In the genomic region with DNA sequence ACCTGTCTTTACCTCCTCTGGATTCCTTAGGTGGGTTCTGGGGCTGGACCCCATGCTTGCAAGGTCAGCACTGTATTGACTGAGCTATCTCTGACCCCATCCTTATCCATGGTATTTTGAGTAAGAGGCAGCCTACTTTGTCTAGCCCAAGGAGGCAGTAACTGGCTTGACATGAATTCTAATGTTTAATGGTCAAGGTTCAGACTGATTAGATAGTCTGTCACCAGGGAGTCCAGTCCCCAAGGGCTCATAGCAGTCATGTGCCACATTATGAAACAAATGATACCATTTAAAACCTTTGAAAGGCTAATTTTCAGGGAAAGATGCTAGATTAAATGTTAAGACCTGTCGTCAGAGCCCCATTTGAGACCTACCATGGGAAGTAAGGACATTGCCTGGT, we compare ENCODE assay signal across 24 mouse cellular contexts.
DNase-seq lines count a peak whose midpoint lies in the region; ATAC-seq and TF ChIP-seq lines count a peak whose summit lies in the region.
"Had no signal": no experiment of that assay in that cellular context is flagged by ENCODE, and none has a peak within 500 bp of the region (broad histone marks: within the 10 kb centered on the region; RNA-seq: fewer than 3 reads in every experiment).

No protein-coding gene starts in this region.

- DNase-seq in heart, adult 11 months = peak; percentile 53
- DNase-seq in heart, postnatal 36 days = no peak
- DNase-seq in yolk sac, embryonic 10.5 days (ENCODE audit: low spot score) = peak; percentile 15
- no peak for DNase-seq in adrenal gland, postnatal 36 days
- no peak for DNase-seq in cerebellum, postnatal 36 days
- DNase-seq: adrenal gland, adult 8-10 months; adrenal gland, postnatal 14 days; B cell, adult 2 months; cerebellum, adult 11 months; cerebellum, adult 18-20 months; cerebellum, adult 8-10 months; cerebellum, adult 9-11 months; cerebellum, postnatal 14 days had no signal

- no peaks in the 10 kb centered on the region for H3K27me3 ChIP-seq in intestine, embryonic 15.5 days (replicated peaks)
- no peaks in the 10 kb centered on the region for H3K27me3 ChIP-seq in intestine, postnatal 0 days (replicated peaks; ENCODE audit: control insufficient read depth, insufficient read depth, low read length)
- H3K27me3 ChIP-seq: CH12.LX; embryonic facial prominence, embryonic 12.5 days; forebrain, embryonic 13.5 days; forebrain, embryonic 15.5 days had no signal

- no peak overlapping the region for H3K9ac ChIP-seq in intestine, embryonic 15.5 days
- H3K9ac ChIP-seq in intestine, postnatal 0 days (ENCODE audit: low read depth, low read length) = no peak overlapping the region
- H3K9ac ChIP-seq: embryonic facial prominence, embryonic 12.5 days; forebrain, embryonic 13.5 days; forebrain, embryonic 15.5 days had no signal

- no peaks in the 10 kb centered on the region for H3K36me3 ChIP-seq in intestine, embryonic 15.5 days
- H3K36me3 ChIP-seq in intestine, postnatal 0 days (ENCODE audit: control insufficient read depth, insufficient read depth) = no peaks in the 10 kb centered on the region
- H3K36me3 ChIP-seq: embryonic facial prominence, embryonic 10.5 days; embryonic facial prominence, embryonic 12.5 days; forebrain, embryonic 15.5 days; G1E had no signal

- WGBS in intestine, embryonic 15.5 days = 73% methylated on average over 1 of the region's 1 CpGs
- WGBS in intestine, postnatal 0 days = 40% methylated on average over 1 of the region's 1 CpGs

- no peak overlapping the region for H3K4me2 ChIP-seq in intestine, embryonic 15.5 days (replicated peaks)
- no peak overlapping the region for H3K4me2 ChIP-seq in intestine, postnatal 0 days (replicated peaks; ENCODE audit: low read depth)
- H3K4me2 ChIP-seq: embryonic facial prominence, embryonic 12.5 days; forebrain, embryonic 13.5 days; forebrain, embryonic 15.5 days had no signal

- H3K27ac ChIP-seq in intestine, embryonic 15.5 days = no peak overlapping the region
- H3K27ac ChIP-seq in intestine, postnatal 0 days (ENCODE audit: low read depth, low read length) = no peak overlapping the region
- H3K27ac ChIP-seq: embryonic facial prominence, embryonic 10.5 days; embryonic facial prominence, embryonic 12.5 days; forebrain, embryonic 13.5 days; forebrain, embryonic 15.5 days had no signal

- TF ChIP-seq CTCF in intestine, postnatal 0 days (IDR thresholded peaks at IDR 0.05; ENCODE audit: low read depth) = no peak

- H3K4me1 ChIP-seq in intestine, embryonic 15.5 days (replicated peaks) = no peaks in the 10 kb centered on the region
- H3K4me1 ChIP-seq in intestine, postnatal 0 days (replicated peaks; ENCODE audit: control insufficient read depth, insufficient read depth, low read length) = no peaks in the 10 kb centered on the region
- H3K4me1 ChIP-seq: embryonic facial prominence, embryonic 10.5 days; embryonic facial prominence, embryonic 12.5 days; forebrain, embryonic 13.5 days; forebrain, embryonic 15.5 days had no signal

- H3K4me3 ChIP-seq in intestine, embryonic 15.5 days (replicated peaks) = no peak overlapping the region
- H3K4me3 ChIP-seq in intestine, postnatal 0 days (ENCODE audit: low read depth, low read length) = no peak overlapping the region
- H3K4me3 ChIP-seq: embryonic facial prominence, embryonic 10.5 days; embryonic facial prominence, embryonic 12.5 days; forebrain, embryonic 13.5 days; forebrain, embryonic 15.5 days had no signal

- no peaks in the 10 kb centered on the region for H3K9me3 ChIP-seq in intestine, embryonic 15.5 days
- no peaks in the 10 kb centered on the region for H3K9me3 ChIP-seq in intestine, postnatal 0 days (ENCODE audit: control insufficient read depth)
- H3K9me3 ChIP-seq: embryonic facial prominence, embryonic 10.5 days; embryonic facial prominence, embryonic 12.5 days; forebrain, embryonic 13.5 days; forebrain, embryonic 15.5 days had no signal

- intact Hi-C loops in heart, postnatal 36 days (cut with DNase I) = loop anchor here (5.0 kb wide), 3 partner anchors 56 to 379 kb away; no protein-coding TSS in a partner anchor

- ATAC-seq in intestine, embryonic 15.5 days = peak; percentile 67
- peak; percentile 68; the same call in 1 of the 2 replicates for ATAC-seq in intestine, postnatal 0 days
- ATAC-seq: activated CD4-positive, CD25-positive, alpha-beta regulatory T cell, adult 4 months; CD4-positive, CD25-positive, alpha-beta regulatory T cell, adult 4 months; forebrain, embryonic 13.5 days; forebrain, embryonic 15.5 days; Patski had no signal

Comparison
In these comparisons a context has a peak if more than half of its experiments do, and no peak if none do; other contexts are left out.
1. DNase-seq: peak in heart, adult 11 months (single experiment) and yolk sac, embryonic 10.5 days (single experiment); none in heart, postnatal 36 days (0 of 2), adrenal gland, postnatal 36 days (0 of 2) and cerebellum, postnatal 36 days (0 of 2).